Mouse (Mus musculus) limb, embryonic 10.5 days (tissue): ENCODE measurements around the gene Efcab14. TPM values are rescaled to one million over a fixed set of nuclear protein-coding genes. Genes with fewer than 3 reads are reported as not detected.

Experiments used
- DNase-seq: peaks from one replicate; pipeline ENCODE4 v3.0.0-alpha.2; 2017; ENCODE audit warnings: low spot score
- H3K27ac ChIP-seq: fragments of 300-500 bp; sonication (generic); 2 replicates; pipeline ENCODE4 v1.5.1; 2016; ENCODE audit warnings: mild to moderate bottlenecking
- H3K27me3 ChIP-seq: fragments of 300-500 bp; sonication (generic); 2 replicates; pipeline ENCODE4 v1.6.1; 2016; ENCODE audit warnings: low read depth, mild to moderate bottlenecking; ENCODE audit not compliant: poor library complexity, severe bottlenecking
- H3K36me3 ChIP-seq: fragments of 300-500 bp; sonication (generic); 2 replicates; pipeline ENCODE4 v1.6.1; 2016; ENCODE audit warnings: mild to moderate bottlenecking, moderate library complexity
- H3K4me1 ChIP-seq: fragments of 300-500 bp; sonication (generic); 2 replicates; pipeline ENCODE4 v1.6.1; 2016
- H3K4me3 ChIP-seq: fragments of 300-500 bp; sonication (generic); 2 replicates; pipeline ENCODE4 v1.5.1; 2016; ENCODE audit warnings: mild to moderate bottlenecking, moderate library complexity
- H3K9me3 ChIP-seq: fragments of 300-500 bp; sonication (generic); replicated peaks from 2 replicates; pipeline ENCODE4 v1.6.1; 2016; ENCODE audit warnings: mild to moderate bottlenecking
- WGBS: fragments of 180-500 bp; shearing (Covaris S2); methylation state at CpG from one replicate; pipeline ENCODE4 v1.1.7; 2016; 5-methylcytosine and 5-hydroxymethylcytosine counted together
- polyA plus RNA-seq: library from polyadenylated mRNA; unstranded; fragments of >200 nt; fragmentation: Nextera tagmentation; extraction: Ambion mirVana; gene quantifications from 2 replicates; pipeline ENCODE4 v1.2.1, GENCODE M21; 2016

Efcab14 gene
- polyA plus RNA-seq, 1 experiment from 2014 or later, result 34.0 TPM

DNA sequence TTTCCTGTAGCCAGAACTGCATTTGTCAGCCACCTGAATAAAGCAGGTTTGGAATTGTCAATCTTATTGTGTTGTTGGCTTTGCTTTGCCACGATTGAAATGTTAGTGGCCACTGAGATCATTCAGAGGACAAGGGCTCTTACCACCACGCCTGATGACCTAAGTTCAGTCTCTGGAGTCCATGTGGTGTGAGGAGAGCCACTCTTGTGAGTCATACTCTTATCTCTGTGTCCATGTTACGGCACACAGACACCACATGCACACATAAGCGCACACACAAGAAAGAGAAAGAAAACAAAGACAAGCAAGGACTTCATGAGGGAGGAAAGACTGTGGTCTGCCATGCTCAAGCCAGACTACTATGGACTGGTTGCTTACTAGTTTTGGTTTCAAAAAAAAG is 5.6 kb downstream of the Efcab14 start:
- Histone ChIP-seq H3K36me3 (peaks cover 49% of the 10 kb centered on the region), H3K27ac (no peak overlapping the region), H3K9me3 (no peaks in the 10 kb centered on the region), H3K27me3 (no peaks in the 10 kb centered on the region), H3K4me3 (no peak overlapping the region), H3K4me1 (peaks cover 44% of the 10 kb centered on the region)
- DNase-seq, result no peak
- 92% methylated on average over 4 of the region's 4 CpGs for WGBS

DNA sequence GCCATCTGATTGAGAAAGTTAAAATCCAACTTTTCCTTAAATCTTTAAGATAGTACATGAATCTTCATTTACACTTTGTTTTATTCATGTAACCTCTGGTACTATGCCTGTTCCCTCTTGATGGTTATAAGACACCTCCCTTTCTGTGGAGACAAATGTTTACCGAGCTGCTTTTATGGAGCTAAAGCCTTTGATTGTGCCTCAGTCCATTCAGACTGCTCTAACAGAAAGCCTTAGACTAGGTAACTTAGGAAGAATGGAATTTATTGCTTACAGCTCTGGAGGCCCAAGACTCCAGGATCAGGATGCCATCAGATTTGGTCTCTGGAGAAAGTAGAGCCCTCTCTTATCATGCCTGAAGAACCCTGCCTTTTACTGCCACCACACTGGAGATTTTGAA is 10.6 kb downstream of the Efcab14 start:
- Histone ChIP-seq H3K36me3 (peaks cover 54% of the 10 kb centered on the region), H3K27me3 (no peaks in the 10 kb centered on the region), H3K4me3 (no peak overlapping the region), H3K9me3 (no peaks in the 10 kb centered on the region), H3K4me1 (peaks cover 37% of the 10 kb centered on the region), H3K27ac (no peak overlapping the region)
- 32% methylated on average over 1 of the region's 1 CpGs for WGBS
- no peak for DNase-seq

DNA sequence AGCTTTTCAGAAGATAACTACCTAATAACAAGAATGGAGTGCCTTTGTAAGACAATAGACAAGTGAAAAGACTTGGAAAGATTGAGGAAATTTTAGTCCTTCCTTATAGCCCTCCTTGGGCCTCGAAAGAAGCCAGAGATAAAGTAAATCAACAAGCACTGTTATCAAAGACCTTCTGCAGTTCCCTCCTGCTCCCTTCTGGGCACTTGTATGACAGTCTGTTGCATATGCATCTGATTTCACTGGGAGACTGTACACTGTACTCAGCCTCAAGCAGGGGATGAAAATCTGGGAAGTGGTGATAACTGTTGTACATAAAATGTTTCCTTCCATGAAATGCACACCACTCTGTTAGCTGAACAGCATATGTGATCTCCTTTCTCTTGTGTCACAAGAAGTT is 11.8 kb downstream of the Efcab14 start:
- H3K4me1 ChIP-seq, result peaks cover 28% of the 10 kb centered on the region
- H3K4me3 ChIP-seq, result no peak overlapping the region
- no peak for DNase-seq
- no peak overlapping the region for H3K27ac ChIP-seq
- peaks cover 61% of the 10 kb centered on the region for H3K36me3 ChIP-seq
- no peaks in the 10 kb centered on the region for H3K9me3 ChIP-seq
- H3K27me3 ChIP-seq, result no peaks in the 10 kb centered on the region
- WGBS, result 77% methylated on average over 1 of the region's 1 CpGs

DNA sequence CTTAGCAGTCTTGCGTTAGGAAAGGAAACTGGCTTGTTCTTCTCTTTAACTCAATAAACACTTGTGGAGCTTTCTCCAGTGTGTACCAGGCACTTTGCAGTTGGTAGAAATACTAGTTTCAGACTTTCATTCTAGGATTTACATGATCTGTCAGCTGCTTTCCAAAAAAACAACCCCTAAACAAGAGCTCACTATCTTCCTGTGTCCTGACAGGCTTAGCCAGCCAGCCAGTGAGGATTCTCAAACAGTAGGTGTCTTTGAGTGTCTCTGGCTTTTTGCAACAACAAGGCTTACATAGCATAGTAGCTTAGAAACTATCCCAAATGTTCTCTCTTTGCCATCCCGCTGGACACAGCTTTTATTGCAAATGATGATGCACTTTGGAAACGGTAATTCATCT is 16.6 kb downstream of the Efcab14 start:
- H3K4me3 ChIP-seq, result no peak overlapping the region
- H3K9me3 ChIP-seq, result no peaks in the 10 kb centered on the region
- no peaks in the 10 kb centered on the region for H3K27me3 ChIP-seq
- no peaks in the 10 kb centered on the region for H3K4me1 ChIP-seq
- 93% methylated on average over 3 of the region's 3 CpGs for WGBS
- H3K27ac ChIP-seq, result no peak overlapping the region
- DNase-seq, result no peak
- peaks cover 68% of the 10 kb centered on the region for H3K36me3 ChIP-seq

DNA sequence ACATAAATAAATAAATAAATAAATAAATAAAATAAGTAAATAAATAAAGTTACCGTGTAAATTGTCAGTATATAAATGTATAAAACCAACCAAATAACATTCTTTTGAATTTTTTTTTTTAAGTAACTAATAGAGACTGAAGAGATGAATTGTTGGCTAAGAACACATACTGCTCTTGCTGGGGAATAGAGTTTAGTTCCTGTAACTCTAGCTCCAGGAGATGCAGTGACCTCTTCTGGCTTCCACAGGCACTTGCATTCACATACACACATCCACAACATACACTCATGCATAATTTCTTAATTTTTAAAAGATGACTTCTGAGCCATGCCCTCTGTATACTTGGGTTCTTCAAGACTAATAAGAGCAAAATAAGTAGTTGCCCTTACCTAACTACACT is 17.3 kb downstream of the Efcab14 start:
- no peaks in the 10 kb centered on the region for H3K9me3 ChIP-seq
- no peaks in the 10 kb centered on the region for H3K27me3 ChIP-seq
- DNase-seq, result no peak
- H3K27ac ChIP-seq, result no peak overlapping the region
- H3K36me3 ChIP-seq, result peaks cover 68% of the 10 kb centered on the region
- 98% methylated on average over 1 of the region's 1 CpGs for WGBS
- H3K4me1 ChIP-seq, result no peaks in the 10 kb centered on the region
- no peak overlapping the region for H3K4me3 ChIP-seq

DNA sequence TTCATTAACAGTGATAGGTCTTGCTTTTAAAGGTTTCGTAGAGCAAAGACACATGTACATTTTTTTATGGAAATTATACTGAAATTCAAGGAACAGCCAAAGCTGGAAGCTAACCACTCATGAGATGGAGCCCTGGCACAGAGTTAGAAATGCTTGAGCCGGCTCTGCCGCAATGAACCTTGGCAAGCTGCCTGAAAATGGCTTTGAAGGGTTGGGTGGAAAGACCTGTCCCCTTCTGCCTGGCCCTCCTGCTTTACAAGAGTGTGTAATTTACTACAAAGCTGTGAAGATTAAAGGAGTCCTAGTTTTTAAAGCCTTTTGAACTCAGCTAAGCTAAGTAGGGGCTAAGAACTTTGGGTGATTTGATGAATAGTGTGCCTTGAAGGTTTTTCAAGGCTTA is 23.7 kb downstream of the Efcab14 start:
- DNase-seq, result no peak
- Histone ChIP-seq H3K27ac (no peak overlapping the region), H3K27me3 (no peaks in the 10 kb centered on the region), H3K4me3 (no peak overlapping the region), H3K4me1 (no peaks in the 10 kb centered on the region), H3K9me3 (no peaks in the 10 kb centered on the region), H3K36me3 (peaks cover 75% of the 10 kb centered on the region)
- WGBS, result 52% methylated on average over 3 of the region's 3 CpGs

DNA sequence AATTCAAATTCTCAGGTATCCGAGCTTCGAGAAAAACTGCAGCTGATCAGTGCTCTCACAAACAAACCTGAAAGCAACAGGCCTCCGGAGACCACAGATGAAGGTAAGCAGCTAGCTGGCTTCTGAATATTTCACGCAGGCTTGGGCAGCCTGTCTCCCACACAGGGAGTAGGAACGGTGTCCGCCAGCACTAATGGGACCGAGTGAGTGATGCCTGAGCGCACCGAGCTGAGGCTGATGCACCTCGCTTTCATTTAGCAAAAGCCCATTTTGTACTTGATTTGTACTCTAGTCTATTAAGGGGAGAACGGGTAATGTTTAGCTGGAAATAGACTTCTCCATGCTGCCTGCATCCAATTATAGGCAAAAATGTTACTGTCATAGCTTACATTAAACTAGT is 27.0 kb downstream of the Efcab14 start:
- no peak overlapping the region for H3K27ac ChIP-seq
- WGBS, result 94% methylated on average over 11 of the region's 11 CpGs
- DNase-seq, result no peak
- no peaks in the 10 kb centered on the region for H3K4me1 ChIP-seq
- no peaks in the 10 kb centered on the region for H3K9me3 ChIP-seq
- no peaks in the 10 kb centered on the region for H3K27me3 ChIP-seq
- H3K4me3 ChIP-seq, result no peak overlapping the region
- peaks cover 84% of the 10 kb centered on the region for H3K36me3 ChIP-seq

DNA sequence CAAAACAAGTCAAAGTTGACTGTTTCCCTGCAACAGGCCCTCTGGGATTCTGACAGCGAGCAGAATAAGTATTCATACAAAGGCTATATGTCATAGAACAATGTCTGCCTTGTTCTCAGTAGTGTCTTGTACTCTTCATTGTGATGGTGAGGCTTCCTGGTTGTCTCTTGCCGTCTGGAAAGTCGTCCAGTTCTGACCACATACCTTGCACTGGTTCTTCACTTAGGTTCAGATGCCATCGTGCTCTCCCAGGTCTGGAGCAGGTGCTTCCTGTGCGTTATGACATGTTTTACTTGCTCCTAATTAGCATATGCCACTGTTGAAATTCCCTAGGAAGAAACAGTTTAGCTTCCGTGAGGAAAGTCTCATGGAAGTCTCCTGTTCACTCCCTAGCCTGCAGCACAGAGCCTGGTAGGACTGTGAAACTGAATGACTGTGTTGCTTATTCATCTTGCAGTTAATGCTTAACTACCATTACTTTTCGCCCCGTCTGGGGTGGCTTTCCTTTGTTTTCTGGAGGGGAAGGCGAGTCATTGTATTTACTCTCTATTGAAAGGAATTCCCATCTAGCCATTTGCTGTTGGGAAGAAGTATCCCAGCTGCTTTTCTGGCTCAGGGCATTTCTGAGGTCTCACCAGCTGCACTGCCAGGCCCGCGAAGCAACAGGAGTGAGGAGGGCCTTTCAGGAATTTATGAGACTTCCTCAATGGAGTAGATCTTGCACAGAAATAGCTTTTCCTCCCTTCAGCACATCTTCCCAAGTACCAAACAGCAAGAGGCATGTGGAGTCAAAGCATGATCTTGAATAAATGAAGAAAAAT is 30.3 kb downstream of the Efcab14 start:
- Histone ChIP-seq H3K9me3 (no peaks in the 10 kb centered on the region), H3K27ac (no peak overlapping the region), H3K4me3 (no peak overlapping the region), H3K4me1 (no peaks in the 10 kb centered on the region), H3K36me3 (peaks cover 90% of the 10 kb centered on the region), H3K27me3 (no peaks in the 10 kb centered on the region)
- 84% methylated on average over 11 of the region's 11 CpGs for WGBS
- no peak for DNase-seq

DNA sequence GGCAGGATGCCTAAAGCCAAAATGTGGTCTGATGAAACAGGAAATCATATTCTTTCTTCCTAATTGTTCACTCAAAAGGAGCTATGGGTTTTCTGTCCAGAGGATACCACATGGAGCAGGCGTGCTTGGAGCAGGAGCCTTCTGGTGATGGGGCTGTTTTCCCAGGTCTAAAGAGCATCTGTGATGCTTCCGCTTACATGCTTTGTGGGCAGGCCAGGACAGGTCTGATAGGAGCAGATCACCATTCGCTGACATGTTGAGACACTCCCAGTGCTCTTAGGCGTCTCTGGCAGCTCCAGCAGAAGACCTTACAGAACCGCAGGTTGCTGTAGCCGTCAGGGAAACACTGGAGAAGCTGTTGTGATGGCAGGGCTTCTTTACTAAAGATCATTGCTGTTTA is 37.5 kb downstream of the Efcab14 start:
- peaks cover 65% of the 10 kb centered on the region for H3K36me3 ChIP-seq
- 84% methylated on average over 6 of the region's 6 CpGs for WGBS
- no peaks in the 10 kb centered on the region for H3K4me1 ChIP-seq
- no peak overlapping the region for H3K27ac ChIP-seq
- H3K9me3 ChIP-seq, result no peaks in the 10 kb centered on the region
- H3K4me3 ChIP-seq, result no peak overlapping the region
- DNase-seq, result no peak
- H3K27me3 ChIP-seq, result no peaks in the 10 kb centered on the region

DNA sequence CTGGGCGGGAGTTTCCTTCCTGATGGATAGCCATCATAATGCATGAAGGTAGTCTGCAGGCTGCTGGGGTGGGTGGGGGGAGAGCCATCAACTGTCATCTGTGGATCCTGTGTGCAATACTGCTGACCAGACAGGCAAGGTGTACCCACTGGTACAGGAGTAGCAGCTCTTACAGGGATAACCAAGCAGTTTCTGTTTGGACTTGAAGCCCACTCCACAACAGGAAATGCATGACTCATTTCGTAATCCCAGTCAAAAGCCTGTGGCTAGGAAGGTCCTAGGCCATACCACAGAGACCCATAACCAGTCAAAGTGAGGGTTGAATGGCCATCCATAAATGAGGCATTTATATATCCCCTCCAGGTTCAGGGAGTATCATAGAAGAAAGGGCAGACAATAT is 40.1 kb downstream of the Efcab14 start:
- WGBS, result 90% methylated on average over 2 of the region's 2 CpGs
- Histone ChIP-seq H3K9me3 (no peaks in the 10 kb centered on the region), H3K27ac (no peak overlapping the region), H3K4me1 (no peaks in the 10 kb centered on the region), H3K27me3 (no peaks in the 10 kb centered on the region), H3K4me3 (no peak overlapping the region), H3K36me3 (peaks cover 42% of the 10 kb centered on the region)
- DNase-seq, result no peak

DNA sequence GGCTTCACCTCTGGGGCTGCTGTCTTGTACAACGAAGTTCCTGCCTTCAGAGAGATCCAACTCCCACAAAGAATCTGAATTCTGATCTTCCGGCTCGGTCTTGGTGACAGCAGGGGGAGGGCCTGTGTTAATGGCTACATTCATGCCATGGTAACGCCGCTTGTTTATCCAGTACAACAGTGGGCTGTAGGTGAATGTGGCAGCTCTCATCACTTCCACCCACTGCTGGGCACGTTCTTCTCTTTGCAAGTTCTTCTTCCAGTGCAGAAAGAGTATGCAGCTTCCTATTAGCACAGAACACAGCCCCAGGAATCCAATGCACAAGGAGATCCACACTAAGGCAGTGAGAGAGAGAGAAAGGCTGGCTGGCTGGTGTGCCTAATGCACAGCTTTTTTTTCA is 42.7 kb downstream of the Efcab14 start:
- DNase-seq, result no peak
- Histone ChIP-seq H3K36me3 (peaks cover 20% of the 10 kb centered on the region), H3K27me3 (peaks cover 6% of the 10 kb centered on the region; the same call in 1 of the 2 replicates), H3K9me3 (no peaks in the 10 kb centered on the region), H3K4me1 (peaks cover 8% of the 10 kb centered on the region), H3K27ac (no peak overlapping the region), H3K4me3 (no peak overlapping the region)
- 58% methylated on average over 6 of the region's 6 CpGs for WGBS

DNA sequence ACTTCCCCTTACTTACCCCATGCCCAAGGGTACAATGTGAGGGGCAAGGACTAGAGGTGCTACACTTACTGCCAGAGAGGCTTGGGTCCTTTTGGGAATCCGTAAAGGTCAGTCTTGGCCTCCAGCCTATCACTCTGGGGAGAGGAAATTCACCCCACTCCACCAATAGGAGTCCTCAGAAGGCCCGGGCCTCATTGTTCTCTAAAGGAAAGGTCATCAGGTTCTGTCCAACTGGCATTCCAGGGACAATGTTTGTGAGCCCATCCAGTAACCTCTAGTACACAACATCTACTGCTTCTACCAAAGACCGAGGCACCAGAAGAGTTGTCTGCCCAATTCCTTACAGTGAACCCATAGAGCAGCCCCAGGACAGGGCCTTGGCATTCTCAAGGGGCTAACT is 43.4 kb downstream of the Efcab14 start, which contains the start of gene Tex38:
Gene Tex38 (minus strand): TSS at position 101 of the 400 bp plus-strand sequence.
- H3K27me3 ChIP-seq, result peaks cover 6% of the 10 kb centered on the region; the same call in 1 of the 2 replicates
- WGBS, result 84% methylated on average over 3 of the region's 3 CpGs
- H3K9me3 ChIP-seq, result no peaks in the 10 kb centered on the region
- H3K27ac ChIP-seq, result no peak within 1 kb of the TSS
- no peak within 1 kb of the TSS for H3K4me3 ChIP-seq
- peaks cover 18% of the 10 kb centered on the region for H3K36me3 ChIP-seq
- H3K4me1 ChIP-seq, result peaks cover 15% of the 10 kb centered on the region
- no peak for DNase-seq

DNA sequence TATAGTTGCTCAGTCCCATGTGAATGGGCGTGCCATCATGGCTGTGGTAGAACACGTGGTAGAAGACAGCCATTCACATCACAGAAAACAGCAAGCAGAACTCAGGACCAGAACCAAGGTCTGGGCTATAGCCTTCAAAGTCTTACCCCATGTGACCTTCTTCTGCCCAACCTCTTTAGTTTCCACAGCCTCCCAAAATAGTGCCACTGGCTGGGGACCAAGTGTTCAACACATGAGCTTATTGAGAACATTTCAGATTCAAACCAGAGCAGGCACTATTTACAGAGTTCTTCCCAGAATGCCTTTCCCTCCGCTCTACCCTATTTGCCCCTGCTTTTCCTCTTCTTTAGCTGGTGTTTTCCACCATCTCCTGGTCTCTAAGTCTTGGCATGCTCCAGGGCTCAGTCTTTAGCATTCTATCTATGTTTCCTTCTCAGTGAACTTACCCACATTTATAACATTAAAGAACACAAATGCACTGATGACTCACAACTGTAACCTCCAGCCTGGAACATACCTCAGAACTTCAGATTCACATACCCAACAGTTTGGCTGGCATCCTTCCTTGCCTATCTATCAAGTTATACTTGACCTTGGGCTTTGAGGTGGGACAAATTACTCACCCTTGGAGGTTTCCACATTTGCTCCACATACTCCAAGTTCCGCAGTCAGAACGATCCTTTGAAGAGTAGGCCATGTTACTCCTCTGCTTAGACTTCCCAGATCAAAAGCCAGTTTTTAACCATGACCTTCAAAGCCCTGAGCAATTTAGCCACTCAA is 44.7 kb downstream of the Efcab14 start:
- H3K4me3 ChIP-seq, result no peak overlapping the region
- peaks cover 6% of the 10 kb centered on the region; the same call in 1 of the 2 replicates for H3K27me3 ChIP-seq
- H3K36me3 ChIP-seq, result peaks cover 9% of the 10 kb centered on the region
- H3K9me3 ChIP-seq, result no peaks in the 10 kb centered on the region
- no peak overlapping the region for H3K27ac ChIP-seq
- DNase-seq, result no peak
- H3K4me1 ChIP-seq, result peaks cover 15% of the 10 kb centered on the region
- WGBS, result 89% methylated on average over 5 of the region's 5 CpGs
